Mouse (Mus musculus) lung, postnatal 25 days (tissue): ENCODE results near the gene Scrt2.

Source experiments
- DNase-seq: peaks from one replicate; pipeline ENCODE4 v3.0.0; 2022; ENCODE audit warnings: low spot score

Gene Scrt2

GRCm38 (mm10) chr2:152144501-152144900, 63.2 kb downstream of the Scrt2 start:
- no peak for DNase-seq
